Mouse (Mus musculus): ENCODE results near the gene Dpy19l2.

GRCm38 (mm10) chr9:24516575-24517139 is 179.4 kb downstream of the Dpy19l2 start:
- peak; percentile 65 for TF ChIP-seq CTCF (IDR thresholded peaks at IDR 0.05; ENCODE audit: low read depth, low read length)
- TF ChIP-seq POLR2A (IDR thresholded peaks at IDR 0.05; ENCODE audit: borderline replicate concordance, low read depth, low read length) = no peak

Measured in bone marrow macrophage, adult 2 months (primary cell).